Mouse (Mus musculus) layer of hippocampus, adult 18-20 months (tissue): ENCODE measurements around the gene Sf3a2. TPM values are rescaled to one million over a fixed set of nuclear protein-coding genes. Genes with fewer than 3 reads are reported as not detected.

Experiments used
- DNase-seq, 2 experiments: peaks; one replicate each; pipeline ENCODE4 v3.0.0; 2022; ENCODE audit warnings: low spot score in 2 of 2
- total RNA-seq, 2 experiments: library from RNA; stranded (reverse); gene quantifications; 2 replicates each; pipeline ENCODE4 v1.2.3; 2021

The Sf3a2 gene
- total RNA-seq, 2 experiments from 2014 or later = 52.3 to 57.3 TPM

DNA sequence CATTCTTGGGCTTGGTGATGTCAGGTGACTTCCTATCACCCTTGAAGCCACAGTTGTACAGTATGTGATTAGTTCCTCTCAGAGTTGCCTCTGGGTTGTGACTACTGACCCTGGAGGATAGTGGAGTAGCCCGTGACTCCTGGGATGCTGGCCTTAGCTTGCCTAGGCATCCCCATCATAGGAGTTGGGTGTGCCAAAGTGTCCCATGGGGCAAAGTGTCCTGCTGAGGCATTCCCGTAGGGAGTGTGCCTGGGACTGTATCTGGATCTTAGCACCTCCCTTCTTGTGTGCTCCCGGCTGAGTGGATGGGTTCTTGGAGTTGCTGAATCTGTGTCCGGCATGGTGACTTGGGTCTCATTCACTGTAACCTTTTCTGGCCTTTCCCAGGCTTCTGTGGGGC, 23.0 kb upstream of the Sf3a2 start:
- no peak for DNase-seq

DNA sequence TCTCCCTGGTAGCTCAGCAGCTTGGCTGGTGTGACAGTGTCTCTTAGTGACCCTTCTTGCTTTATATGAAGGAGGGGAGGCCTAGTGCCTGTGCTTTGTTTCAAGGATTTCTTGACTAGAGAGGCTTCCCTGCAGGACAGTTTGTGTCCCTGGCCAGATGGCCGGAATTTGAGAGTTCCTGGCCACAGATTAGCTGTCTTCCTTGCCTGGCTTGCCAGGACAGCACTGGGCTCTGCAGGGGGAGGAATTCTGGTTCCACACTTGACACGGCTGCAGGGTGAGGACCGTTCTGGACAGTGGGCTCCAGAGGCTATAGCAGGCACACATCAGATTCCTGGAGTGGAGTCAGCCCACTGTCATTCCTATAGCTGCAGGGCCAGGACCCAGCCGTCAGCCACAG, 22.3 kb upstream of the Sf3a2 start:
- no peak for DNase-seq

DNA sequence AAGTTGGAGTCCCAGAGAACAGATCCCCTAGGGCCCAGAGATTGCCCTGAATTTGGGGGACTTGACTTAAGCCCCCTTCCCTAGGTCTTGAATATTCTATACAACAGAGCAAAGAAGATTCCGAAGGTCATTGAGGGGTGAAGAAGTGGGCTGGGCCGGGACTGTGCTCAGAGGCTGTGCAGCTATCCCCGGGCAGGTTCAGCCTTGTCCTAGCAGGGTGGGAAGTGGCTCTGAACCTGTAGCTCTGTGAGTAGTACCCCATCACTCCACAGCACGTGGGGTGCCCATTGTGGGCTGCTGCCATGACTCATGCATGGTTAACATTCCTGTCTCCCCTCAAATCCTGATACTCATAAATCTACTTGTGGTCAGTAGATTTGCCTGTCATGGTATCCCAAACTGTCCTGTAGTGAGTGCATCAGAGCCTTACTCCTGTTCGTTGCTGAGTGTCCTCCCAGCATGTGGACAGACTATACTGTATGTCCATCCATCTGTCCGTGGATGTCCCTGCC, 21.6 kb upstream of the Sf3a2 start:
- no peak for DNase-seq

DNA sequence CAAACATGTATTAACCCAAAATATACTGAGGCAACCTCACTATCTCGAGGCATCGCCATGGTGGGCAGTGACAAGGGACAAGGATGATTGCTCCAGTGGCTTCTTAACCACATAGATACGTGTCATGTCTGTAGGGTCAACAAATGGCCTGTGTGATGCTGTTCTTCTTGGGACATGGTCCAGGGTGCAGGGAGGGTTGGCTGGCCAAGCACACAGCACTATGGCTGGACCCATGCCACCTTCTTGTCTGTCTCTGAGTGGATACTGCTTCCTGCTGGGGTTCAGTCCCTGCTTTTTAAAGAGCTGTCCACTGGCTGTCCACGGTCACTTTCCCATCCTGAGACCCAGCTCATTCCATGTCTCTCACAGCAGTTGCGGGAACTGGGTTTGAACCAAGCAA, 20.9 kb upstream of the Sf3a2 start:
- no peak for DNase-seq

DNA sequence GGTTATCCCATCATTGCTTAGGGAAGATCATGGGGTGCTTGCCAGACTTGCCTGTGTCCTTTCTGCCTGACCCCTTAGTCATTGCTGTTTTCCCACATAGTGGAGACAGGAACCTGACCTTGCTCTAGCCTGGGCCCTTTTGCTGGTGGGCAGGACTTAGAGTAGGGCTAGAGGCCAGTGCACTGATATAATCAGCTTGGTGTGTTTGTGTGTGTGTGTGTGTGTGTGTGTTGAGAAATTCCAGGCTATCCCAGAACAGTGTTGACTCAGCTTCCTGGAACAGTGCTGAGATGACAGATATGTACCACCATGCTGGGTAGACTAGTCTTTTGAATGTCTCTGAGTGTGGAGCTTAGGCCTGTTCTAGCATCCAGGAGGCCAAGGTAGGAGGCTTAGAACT, 18.4 kb upstream of the Sf3a2 start:
- no peak for DNase-seq

DNA sequence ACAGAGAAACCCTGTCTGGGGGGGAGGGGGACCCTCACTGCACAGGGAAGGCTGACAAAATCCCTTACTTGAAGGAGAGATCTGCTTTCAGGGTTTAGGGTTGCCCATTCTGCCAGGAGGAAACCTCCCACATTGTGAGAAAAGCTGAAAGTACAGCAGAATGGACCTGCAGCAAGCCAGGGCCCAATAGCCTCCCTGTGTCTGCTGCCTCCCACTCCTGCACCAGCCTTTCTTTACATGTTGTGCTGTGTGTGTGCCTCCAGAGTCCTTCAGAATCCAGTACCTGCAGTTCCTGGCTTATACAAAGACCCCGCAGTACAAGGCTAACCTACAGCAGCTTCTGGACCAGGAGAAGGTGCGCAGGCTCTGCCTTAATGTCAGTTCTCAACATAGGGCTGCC, 13.7 kb upstream of the Sf3a2 start:
- DNase-seq = no peak

DNA sequence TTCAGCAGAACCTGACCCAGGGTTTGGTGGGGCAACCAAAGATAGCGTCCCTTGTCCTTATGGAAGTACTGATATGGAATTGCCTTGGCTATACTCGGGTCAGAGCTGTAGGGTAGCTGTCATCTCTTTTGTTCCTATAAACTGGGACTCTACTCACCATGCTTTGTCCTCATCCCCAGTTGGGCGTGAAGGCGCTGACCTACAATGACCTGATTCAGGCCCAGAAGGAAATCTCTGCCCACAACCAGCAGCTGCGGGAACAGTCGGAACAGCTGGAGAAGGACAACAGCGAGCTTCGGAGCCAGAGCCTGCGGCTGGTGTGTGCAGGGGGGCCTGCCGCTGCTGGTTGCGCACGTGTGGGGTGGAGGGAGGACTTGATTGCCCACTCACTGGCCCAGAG, 13.1 kb upstream of the Sf3a2 start:
- no peak for DNase-seq

DNA sequence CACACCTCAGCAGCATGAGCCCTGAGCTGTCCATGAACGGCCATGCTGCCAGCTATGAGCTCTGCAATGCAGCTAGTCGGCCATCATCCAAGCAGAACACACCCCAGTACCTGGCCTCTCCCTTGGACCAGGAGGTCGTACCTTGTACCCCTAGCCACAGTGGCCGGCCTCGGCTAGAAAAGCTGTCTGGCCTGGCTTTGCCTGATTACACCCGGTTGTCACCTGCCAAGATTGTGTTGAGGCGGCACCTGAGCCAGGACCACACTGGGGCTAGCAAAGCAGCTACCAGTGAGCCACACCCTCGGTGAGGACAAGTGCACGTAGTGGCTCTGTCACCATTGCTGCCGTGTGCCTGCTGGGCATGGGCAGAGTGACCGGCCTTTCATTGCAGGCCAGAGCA, 12.0 kb upstream of the Sf3a2 start:
- DNase-seq = no peak

DNA sequence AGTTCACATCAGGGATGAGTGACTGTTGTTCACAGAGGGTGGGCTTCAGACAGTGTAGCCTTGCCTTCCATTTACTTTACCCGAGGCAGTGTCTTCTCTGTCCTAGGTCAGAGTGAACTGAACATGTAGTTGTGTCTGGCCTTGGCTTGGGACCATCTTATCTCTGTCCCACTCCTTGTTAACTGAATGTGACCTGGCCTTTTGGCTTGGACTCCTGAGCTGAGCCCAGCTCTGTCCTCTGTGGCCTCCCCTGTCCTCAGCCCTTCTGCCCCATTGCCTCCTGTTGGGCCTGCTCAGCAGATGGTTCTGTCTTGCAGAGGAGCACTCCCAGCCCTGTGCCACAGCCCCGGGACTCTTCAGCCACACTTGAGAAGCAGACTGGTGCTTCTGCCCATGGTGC, 10.5 kb upstream of the Sf3a2 start:
- DNase-seq = no peak

DNA sequence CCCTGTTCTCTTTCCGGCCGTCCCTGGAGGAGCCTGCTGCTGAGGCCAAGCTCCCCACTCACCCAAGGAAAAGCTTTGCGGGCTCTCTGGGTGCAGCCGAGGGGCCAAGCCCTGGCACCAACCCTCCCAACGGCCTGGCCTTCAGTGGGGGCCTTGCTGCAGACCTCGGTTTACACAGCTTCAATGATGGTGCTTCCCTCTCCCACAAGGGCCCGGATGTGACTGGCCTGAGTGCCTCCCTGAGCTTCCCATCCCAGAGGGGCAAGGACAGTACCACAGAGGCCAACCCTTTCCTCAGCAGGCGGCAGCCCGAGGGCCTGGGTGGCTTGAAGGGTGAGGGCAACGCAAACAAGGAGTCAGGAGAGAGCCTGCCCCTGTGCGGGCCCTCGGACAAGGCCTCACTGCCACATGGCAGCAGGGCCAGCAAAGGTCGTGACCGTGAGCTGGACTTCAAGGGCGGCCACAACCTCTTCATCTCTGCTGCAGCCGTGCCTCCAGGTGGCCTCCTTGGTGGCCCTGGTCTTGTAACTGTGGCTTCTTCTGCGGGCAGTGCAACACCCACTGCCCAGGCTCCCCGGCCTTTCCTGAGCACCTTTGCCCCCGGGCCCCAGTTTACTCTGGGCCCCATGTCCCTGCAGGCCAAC, 7.1 kb upstream of the Sf3a2 start:
- DNase-seq = no peak

DNA sequence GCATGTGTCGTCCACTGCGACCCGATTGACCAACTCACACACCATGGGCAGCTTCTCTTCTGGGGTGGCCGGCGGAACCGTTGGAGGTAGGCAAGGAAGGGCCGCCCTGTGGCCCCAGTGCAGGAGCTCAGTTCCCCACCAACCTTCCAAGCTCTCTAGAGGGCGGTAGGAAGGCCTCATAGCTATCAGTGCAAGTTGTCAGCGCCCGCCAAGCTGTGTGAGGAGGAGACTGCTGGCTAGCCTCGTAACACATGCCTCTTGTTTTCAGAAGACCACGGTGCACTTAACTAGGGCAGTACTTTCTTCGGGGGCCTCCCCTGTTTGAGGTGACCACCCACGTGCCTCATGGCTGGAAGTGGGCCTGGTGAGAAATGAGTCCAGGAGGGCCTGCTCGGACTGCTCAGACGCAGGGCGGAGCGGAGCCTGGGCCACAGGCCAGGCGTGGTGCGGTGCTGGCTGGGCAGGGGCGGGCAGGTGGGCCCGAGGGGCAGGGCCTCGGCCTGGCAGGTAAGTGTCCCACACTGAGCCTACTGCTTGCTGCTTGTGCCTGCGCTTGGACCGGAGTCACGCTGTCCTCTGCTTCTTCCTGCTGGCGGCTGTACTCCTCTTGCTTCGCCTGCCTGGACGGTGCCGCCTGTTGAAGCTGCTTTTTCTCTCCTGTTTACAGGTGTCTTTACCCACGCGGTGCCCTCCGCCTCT, 6.4 kb upstream of the Sf3a2 start:
- no peak for DNase-seq

DNA sequence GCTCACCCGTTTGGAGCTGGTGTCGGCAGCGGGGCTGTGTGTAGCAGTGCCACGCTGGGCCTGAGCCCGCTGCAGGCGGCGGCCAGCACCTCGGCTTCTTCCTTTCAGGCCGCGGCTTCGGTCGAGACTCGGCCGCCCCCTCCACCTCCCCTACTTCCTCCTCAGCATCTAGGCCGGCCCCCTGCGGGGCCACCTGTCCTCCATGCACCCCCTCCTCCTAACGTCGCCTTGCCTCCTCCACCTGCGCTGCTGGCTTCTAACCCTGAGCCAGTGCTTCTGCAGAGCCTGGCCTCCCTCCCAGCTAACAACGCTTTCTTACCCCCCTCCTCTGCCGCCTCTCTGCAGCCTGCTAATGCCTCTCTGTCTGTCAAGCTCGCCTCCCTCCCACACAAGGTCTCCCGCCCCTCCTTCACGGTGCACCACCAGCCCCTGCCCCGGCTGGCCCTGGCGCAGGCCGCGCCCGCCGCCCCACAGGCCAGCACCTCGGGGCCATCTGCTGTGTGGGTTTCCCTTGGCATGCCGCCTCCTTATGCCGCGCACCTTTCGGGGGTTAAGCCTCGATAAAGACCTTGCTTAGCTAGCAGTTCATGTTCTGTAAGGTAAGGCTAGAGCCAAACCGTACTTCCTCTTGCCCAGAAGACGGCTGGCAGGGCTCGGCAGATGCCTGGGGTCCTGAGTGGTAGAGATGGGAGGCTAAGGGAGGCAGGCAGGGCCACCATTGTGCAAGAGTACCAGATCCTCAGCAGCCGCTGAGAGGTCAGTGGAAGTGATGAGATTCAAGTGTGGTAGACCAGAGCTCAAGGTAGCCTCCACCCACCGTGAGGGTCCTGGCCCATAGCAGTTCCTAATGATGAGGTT, 5.6 kb upstream of the Sf3a2 start:
- peak in 1 of 2 experiments; percentile 48 for DNase-seq

DNA sequence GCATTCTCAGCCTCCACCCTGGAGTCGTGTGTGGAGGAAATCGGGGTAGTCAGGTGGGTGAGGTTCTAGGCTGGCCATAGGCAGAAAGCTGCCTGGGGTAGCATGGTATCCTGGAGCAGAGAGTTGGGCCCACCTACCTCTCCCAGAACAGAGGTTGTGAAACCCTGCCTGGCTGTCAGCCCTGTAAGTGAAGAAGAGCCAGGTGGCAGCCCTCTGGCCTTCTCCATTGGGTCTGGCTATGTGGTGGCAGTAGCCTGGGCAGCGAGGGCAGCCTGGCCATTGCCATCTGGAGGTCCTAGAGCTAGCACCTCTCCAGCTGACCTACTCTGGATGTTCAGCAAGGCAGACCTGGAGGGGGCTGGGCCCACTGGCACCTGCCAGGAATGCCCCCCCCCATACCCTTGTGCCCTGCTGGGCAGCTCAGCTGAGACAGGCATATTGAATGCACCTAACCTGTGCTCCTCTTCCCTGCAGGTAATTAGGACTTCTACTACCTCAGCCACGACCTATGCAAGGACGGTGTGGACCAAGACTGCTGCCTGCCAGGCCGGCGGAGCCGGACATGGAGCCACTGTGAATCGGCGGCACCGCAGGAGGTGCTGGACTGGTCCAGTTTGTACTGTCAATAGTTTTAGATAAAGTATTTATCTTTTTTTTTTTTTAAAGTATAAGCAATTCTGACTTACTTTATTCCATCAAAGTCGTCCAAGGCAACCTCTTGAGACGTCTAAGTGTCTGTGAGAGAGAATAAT, 4.8 kb upstream of the Sf3a2 start:
- no peak for DNase-seq

DNA sequence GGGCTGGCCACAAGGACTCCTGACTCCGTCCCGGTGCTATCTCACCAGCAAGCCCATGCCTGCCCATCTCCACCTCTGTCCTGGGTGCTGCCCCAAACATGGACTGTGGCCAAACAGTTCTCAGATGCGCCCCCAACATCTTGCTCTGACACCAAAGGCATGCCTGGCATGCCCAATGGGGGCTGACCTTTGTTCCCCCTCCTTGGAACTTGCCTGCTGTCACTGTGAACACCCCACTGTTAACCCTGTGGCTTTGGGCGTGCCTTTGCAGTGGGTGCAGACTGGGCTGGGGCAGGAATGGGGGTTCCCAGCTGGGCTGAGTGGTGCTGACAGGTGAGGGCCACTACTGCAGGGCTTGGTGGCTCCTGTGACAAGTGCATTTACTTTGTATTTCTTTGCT, 4.2 kb upstream of the Sf3a2 start:
- DNase-seq = no peak

DNA sequence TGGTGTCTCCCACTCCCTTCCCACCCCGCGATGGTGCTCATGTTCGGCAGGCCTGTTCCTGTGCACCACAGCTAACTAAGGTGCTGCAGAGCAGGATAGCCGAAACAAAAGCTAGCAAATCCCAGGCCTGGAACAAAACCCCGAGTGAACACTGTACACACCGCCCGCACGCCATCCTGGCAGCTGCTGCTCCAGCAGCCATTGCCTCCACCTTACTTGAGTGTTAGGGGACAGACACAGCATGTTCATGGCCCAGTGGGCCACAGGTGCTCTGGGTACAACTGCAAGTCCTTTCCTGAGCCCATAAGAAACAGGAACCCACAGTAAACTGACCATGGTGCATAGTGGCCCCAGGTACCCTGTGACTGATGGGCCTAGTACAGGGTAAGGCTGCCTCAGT, 3.2 kb upstream of the Sf3a2 start:
- DNase-seq = no peak

DNA sequence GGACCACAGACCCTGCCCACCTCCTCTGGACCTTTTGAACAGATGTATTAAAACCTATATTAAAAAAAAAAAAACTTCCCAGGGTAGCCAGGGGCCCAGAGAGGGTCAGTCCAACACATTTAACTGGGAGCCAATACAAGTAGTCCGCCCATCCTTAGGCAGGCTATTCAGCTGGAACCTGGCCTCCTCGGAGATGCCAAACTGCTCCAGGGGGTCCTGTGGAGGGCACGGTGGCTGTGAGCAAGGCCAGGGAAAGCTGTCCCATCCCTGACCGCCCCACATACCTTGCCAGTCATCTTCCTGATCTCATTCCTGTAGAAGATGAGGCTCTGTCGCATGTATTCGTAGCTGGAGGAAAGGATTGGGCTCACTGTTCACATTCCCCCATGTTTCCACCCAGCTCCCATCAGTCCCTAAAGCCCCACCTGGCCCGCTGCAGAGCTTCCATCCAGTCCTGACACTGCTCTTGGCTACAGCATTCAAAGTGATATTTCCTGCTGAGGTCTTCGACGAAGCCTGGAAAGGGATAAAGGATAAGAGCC, 1.6 kb upstream of the Sf3a2 start:
- no peak for DNase-seq

DNA sequence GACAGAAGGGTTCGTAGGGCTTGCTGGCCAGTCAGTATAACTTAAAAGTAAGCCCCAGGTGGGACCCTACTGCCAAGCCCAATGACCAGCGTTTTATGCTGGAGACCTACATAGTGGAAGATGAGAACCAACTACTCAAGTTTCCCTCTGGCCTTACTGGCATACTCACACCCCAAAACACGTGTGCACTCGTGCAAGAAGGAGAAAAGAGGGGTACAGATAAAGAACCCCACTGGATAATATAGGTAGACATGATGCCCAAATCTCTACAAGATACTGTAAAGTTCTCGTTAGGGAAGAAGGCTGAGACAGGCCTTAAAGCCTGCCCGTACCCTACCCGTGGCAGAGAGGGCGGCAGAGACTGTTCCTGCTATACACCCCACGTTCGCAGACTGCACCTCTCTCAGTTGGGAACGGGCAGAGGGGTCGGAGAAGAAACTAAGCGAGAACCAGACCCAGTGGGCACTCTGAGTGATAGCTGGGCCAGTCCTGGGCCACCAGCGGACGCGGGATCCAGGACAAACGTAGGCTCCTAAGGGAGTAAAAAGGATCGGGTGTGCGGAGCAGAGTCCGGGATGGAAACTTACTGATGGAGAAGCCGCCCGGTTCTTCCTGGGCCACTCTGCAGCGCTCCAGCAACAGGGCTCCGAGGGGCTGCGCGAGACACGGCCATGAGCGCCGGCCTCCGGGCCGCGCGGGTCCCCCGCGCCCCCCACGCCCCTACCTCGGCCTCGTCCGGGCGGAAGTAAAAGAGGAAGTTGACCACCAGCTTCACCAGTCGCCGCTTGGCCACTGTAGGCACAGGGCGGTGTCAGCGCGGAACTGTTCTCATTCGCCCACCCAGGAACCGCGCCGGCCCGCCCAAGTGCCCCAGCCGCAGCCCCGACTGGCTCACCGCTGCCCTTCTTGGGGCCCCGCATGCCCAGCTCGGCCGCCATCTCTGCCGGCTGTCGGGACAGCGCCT, 530 bp upstream of the Sf3a2 start:
- DNase-seq = no peak

DNA sequence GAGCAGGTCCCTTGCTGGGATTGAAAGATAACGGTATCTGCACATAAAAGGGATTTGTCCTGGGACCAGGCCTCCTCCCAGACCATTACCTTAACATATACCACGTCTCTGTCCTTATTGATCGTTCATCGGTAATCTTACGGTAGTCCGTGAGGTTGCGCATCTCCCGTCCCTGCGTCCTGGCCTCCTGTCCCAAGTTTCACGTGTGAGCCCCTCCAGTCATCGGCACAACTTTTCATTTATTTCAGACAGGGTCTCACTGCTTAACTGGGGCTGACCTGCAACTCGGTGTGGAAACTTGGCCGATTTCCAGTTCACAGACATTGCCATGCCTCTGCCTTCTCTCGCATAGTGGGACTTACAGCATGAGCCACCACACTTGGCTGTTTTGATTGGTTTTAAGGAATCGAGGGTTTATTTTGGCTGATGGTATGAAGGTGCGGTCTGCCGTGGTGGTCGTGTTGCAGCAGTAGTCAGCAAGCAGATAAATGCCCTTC, 1.1 kb downstream of the Sf3a2 start:
- DNase-seq = no peak

DNA sequence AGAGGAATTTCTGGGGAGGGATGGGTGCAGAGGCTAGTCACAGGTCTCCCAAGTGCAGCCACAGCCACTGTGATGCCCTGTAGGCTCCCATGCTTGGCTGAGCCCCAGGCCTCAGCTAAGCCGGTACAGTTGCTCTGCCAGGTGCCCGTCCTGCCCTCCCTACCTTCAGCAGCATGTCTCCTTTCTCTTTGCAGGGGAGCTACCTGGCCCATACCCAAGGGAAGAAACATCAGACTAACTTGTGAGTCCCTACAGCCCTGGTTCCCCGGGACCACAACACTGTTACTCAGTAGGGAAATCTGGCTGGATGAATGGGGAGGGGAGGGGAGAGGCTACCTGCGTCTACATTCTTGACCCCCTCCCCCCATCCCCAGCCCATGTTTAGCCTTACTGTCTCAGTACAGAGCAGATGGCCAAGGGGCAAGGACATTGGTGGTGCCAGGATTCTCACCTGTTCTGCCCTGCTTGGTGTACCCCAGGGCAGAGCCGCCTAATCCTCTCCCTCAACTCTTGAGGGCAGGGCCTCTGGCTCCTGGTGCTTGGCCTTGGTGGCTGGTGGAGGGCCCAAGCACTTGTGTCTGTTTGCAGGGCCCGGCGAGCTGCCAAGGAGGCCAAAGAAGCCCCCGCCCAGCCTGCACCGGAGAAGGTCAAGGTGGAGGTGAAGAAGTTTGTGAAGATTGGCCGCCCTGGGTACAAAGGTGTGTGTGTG, 4.4 kb downstream of the Sf3a2 start:
- DNase-seq = no peak
